Mouse (Mus musculus) hindlimb bud, embryonic 11.5 days (tissue): Measurements from ENCODE around the gene Cacna1d.

ENCODE experiments used
- DNase-seq: peaks from one replicate; pipeline ENCODE4 v3.0.0-alpha.2; 2012; ENCODE audit warnings: low read depth, low spot score; ENCODE audit errors: extremely low spot score

Gene Cacna1d

GRCm38 (mm10) chr14:30113392-30114108 is 377.7 kb downstream of the Cacna1d start:
- no peak for DNase-seq

- no peak for DNase-seq
Measured at GRCm38 (mm10) chr14:30109079-30109478, 382.2 kb downstream of the Cacna1d start.

GRCm38 (mm10) chr14:30106550-30106949 is 384.7 kb downstream of the Cacna1d start:
- DNase-seq: no peak

GRCm38 (mm10) chr14:30105551-30105950 is 385.7 kb downstream of the Cacna1d start:
- no peak for DNase-seq

GRCm38 (mm10) chr14:30103946-30104536 is 387.2 kb downstream of the Cacna1d start:
- DNase-seq: no peak

GRCm38 (mm10) chr14:30097239-30097638 is 394.0 kb downstream of the Cacna1d start:
- DNase-seq: no peak

GRCm38 (mm10) chr14:30092426-30092825 is 398.8 kb downstream of the Cacna1d start:
- no peak for DNase-seq

GRCm38 (mm10) chr14:30092021-30092420 is 399.2 kb downstream of the Cacna1d start:
- DNase-seq: no peak

- DNase-seq: no peak
Measured at GRCm38 (mm10) chr14:30079729-30080128, 411.5 kb downstream of the Cacna1d start.

- no peak for DNase-seq
Measured at GRCm38 (mm10) chr14:30078115-30078808, 413.0 kb downstream of the Cacna1d start.

GRCm38 (mm10) chr14:30075268-30075887 is 415.9 kb downstream of the Cacna1d start:
- DNase-seq: no peak

GRCm38 (mm10) chr14:30068566-30068965 is 422.7 kb downstream of the Cacna1d start:
- no peak for DNase-seq

GRCm38 (mm10) chr14:30066752-30067151 is 424.5 kb downstream of the Cacna1d start:
- no peak for DNase-seq

GRCm38 (mm10) chr14:30064864-30065263 is 426.4 kb downstream of the Cacna1d start:
- no peak for DNase-seq

- DNase-seq: no peak
Measured at GRCm38 (mm10) chr14:30056031-30056766, 435.1 kb downstream of the Cacna1d start.

GRCm38 (mm10) chr14:30054922-30055321 is 436.3 kb downstream of the Cacna1d start:
- no peak for DNase-seq

GRCm38 (mm10) chr14:30050280-30050679 is 441.0 kb downstream of the Cacna1d start:
- no peak for DNase-seq

- no peak for DNase-seq
Measured at GRCm38 (mm10) chr14:30048049-30048448, 443.2 kb downstream of the Cacna1d start.

GRCm38 (mm10) chr14:30046976-30047375 is 444.3 kb downstream of the Cacna1d start:
- no peak for DNase-seq

- no peak for DNase-seq
Measured at GRCm38 (mm10) chr14:30045704-30046220, 445.5 kb downstream of the Cacna1d start.

GRCm38 (mm10) chr14:30045239-30045638 is 446.0 kb downstream of the Cacna1d start:
- no peak for DNase-seq
